Mouse (Mus musculus) myocyte (in vitro differentiated cells): ENCODE results near the gene Grin2a. TPM values are rescaled to one million over a fixed set of nuclear protein-coding genes. Genes with fewer than 3 reads are reported as not detected.

Source experiments
- H3K27me3 ChIP-seq: one replicate; pipeline ENCODE4 v1.6.1; 2011; ENCODE audit not compliant: control insufficient read depth, insufficient read depth, insufficient read length
- H3K36me3 ChIP-seq: one replicate; pipeline ENCODE4 v1.6.1; 2011; ENCODE audit not compliant: control insufficient read depth, insufficient read depth
- H3K4me2 ChIP-seq: one replicate; pipeline ENCODE4 v1.6.1; 2011; ENCODE audit warnings: low read depth, control low read depth
- H3K4me3 ChIP-seq: one replicate; pipeline ENCODE4 v1.5.1; 2011; ENCODE audit warnings: mild to moderate bottlenecking, control low read depth, moderate library complexity
- H3K79me2 ChIP-seq: one replicate; pipeline ENCODE4 v1.6.1; 2011; ENCODE audit not compliant: control insufficient read depth, insufficient read depth
- H3ac ChIP-seq: one replicate; pipeline ENCODE4 v1.6.1; 2011; ENCODE audit not compliant: control insufficient read depth, insufficient read length
- CEBPB ChIP-seq: IDR thresholded peaks from 2 replicates; pipeline ENCODE4 v1.6.1; 2011; ENCODE audit warnings: mild to moderate bottlenecking, moderate library complexity; ENCODE audit not compliant: poor library complexity, insufficient read depth, severe bottlenecking
- E2F4 ChIP-seq: IDR thresholded peaks from one replicate; pipeline ENCODE4 v1.6.1; 2011; ENCODE audit warnings: mild to moderate bottlenecking, control low read depth, moderate library complexity; ENCODE audit not compliant: insufficient read depth
- MAX ChIP-seq: IDR thresholded peaks from one replicate; pipeline ENCODE4 v1.6.1; 2011; ENCODE audit warnings: low read depth, mild to moderate bottlenecking, control low read depth
- MYOD1 ChIP-seq, 3 experiments: IDR thresholded peaks; one replicate each; pipeline ENCODE4 v1.6.1; 2011; ENCODE audit warnings: control low read depth in 2 of 3, low read depth in 2 of 3, mild to moderate bottlenecking in 2 of 3, moderate library complexity in 1 of 3; ENCODE audit not compliant: insufficient read length in 2 of 3, control insufficient read depth in 1 of 3
- MYOG ChIP-seq, 3 experiments: IDR thresholded peaks; one replicate each; pipeline ENCODE4 v1.6.1; 2011; ENCODE audit warnings: control low read depth in 2 of 3, low read depth in 2 of 3, mild to moderate bottlenecking in 2 of 3; ENCODE audit not compliant: insufficient read length in 2 of 3, control insufficient read depth in 1 of 3, insufficient read depth in 1 of 3
- POLR2A ChIP-seq: IDR thresholded peaks from one replicate; pipeline ENCODE4 v1.6.1; 2011; ENCODE audit warnings: low read depth, mild to moderate bottlenecking, control low read depth, moderate library complexity; ENCODE audit not compliant: insufficient read length
- POLR2AphosphoS2 ChIP-seq: IDR thresholded peaks from one replicate; pipeline ENCODE4 v1.6.1; 2011; ENCODE audit warnings: low read depth, control low read depth; ENCODE audit not compliant: insufficient read length
- REST ChIP-seq: IDR thresholded peaks from one replicate; pipeline ENCODE4 v1.6.1; 2011; ENCODE audit warnings: mild to moderate bottlenecking, control low read depth, moderate library complexity; ENCODE audit not compliant: insufficient read depth, insufficient read length
- SRF ChIP-seq: IDR thresholded peaks from one replicate; pipeline ENCODE4 v1.6.1; 2011; ENCODE audit warnings: low read depth; ENCODE audit not compliant: control insufficient read depth, insufficient read length
- TCF12 ChIP-seq: IDR thresholded peaks from one replicate; pipeline ENCODE4 v1.6.1; 2011; ENCODE audit warnings: mild to moderate bottlenecking, control low read depth; ENCODE audit not compliant: poor library complexity, insufficient read depth, severe bottlenecking
- TCF3 ChIP-seq: IDR thresholded peaks from one replicate; pipeline ENCODE4 v1.6.1; 2011; ENCODE audit warnings: low read depth, control low read depth; ENCODE audit not compliant: insufficient read length
- USF1 ChIP-seq: IDR thresholded peaks from one replicate; pipeline ENCODE4 v1.6.1; 2011; ENCODE audit warnings: low read depth, mild to moderate bottlenecking, control low read depth, moderate library complexity
- polyA plus RNA-seq: library from polyadenylated mRNA; unstranded; fragments of >200 nt; fragmentation: generic; extraction: Trizol; gene quantifications from one replicate; pipeline ENCODE4 v1.2.1, GENCODE M21; 2012; ENCODE audit warnings: missing spikeins

Grin2a gene
- polyA plus RNA-seq, 1 experiment, result 0.01 TPM

DNA sequence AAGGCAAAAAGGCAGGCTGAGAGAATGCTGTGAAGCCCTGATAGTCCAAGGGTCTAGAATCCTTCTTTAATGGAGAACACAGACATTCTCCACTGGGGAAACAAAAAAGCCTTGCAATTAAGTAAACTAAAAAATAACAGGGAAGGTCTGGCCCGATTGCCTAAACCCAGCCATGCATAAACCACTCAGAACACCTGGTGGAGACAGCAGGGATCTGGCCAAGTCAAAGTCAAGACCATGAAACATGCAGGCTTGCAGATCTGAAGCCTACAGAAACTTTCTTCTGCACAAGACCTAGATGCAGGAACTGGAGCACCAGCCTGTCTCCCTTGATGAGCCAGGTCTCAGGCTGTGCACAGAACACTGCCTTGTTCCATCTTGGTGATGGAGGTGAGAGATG is 36.0 kb downstream of the Grin2a start:
- Histone ChIP-seq H3K4me2 (no peak overlapping the region), H3K36me3 (no peaks in the 10 kb centered on the region), H3K27me3 (no peaks in the 10 kb centered on the region), H3K79me2 (no peaks in the 10 kb centered on the region), H3ac (no peak overlapping the region), H3K4me3 (no peak overlapping the region)
- no peak for TF ChIP-seq E2F4

DNA sequence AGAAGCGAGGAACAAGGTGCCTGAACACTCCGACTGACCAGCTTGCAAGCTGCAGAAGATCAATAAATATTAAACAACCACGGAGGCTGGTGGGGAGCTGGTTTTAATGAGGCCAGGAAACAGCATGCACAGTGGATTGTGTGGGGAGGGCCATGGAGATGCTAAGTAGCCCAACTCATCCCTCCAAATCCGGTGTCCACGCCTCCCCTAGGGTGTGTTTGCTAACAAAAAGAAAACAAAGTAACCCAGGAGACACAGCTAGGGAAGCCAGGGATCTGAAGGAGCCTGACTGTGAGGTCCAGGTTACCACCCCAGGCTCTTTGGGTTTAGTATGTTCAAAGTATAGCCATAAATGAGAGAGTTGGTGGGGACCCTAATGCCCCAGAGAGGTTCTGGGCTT is 41.1 kb downstream of the Grin2a start:
- no peak overlapping the region for H3ac ChIP-seq
- H3K4me3 ChIP-seq, result no peak overlapping the region
- TF ChIP-seq TCF3 (no peak), REST (no peak), E2F4 (no peak), MYOD1 (IDR thresholded peaks at IDR 0.05; ENCODE audit: control insufficient read depth in 1 of 3, insufficient read length in 2 of 3, low read depth in 2 of 3) (no peak), MAX (no peak), USF1 (no peak), CEBPB (no peak), TCF12 (no peak), POLR2A (no peak), SRF (no peak), MYOG (IDR thresholded peaks at IDR 0.05; ENCODE audit: control insufficient read depth in 1 of 3, insufficient read depth in 1 of 3, insufficient read length in 2 of 3, low read depth in 2 of 3) (no peak), POLR2AphosphoS2 (no peak)
- H3K4me2 ChIP-seq, result no peak overlapping the region
- H3K27me3 ChIP-seq, result no peaks in the 10 kb centered on the region
- H3K79me2 ChIP-seq, result no peaks in the 10 kb centered on the region
- no peaks in the 10 kb centered on the region for H3K36me3 ChIP-seq

DNA sequence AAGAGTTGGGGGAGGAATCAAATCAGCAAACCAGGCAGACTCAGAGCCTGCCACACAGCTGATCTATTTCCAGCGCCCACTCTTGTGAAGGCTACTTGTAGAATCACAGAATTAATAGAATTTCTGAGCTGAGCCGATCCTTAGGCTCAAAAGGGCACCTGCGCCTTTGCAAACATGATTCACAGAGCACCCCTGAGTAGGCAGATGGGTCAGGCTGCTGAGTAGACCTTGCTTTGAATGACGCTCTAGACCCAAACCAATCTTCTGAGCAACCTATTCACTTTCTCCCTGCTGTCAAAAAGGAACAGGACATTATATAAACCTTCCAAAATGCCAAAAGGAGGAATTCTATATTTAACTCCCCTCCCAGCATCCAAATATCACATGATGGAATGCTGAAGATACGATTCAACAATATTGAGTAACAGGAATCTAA is 41.9 kb downstream of the Grin2a start:
- no peak for TF ChIP-seq POLR2A
- TF ChIP-seq E2F4, result no peak
- no peak for TF ChIP-seq MYOD1 (IDR thresholded peaks at IDR 0.05; ENCODE audit: control insufficient read depth in 1 of 3, insufficient read length in 2 of 3, low read depth in 2 of 3)
- no peak for TF ChIP-seq TCF3
- TF ChIP-seq REST, result no peak
- TF ChIP-seq TCF12, result no peak
- no peak for TF ChIP-seq SRF
- TF ChIP-seq POLR2AphosphoS2, result no peak
- TF ChIP-seq USF1, result no peak

GRCm38 (mm10) chr16:9949250-9949649 is 46.1 kb downstream of the Grin2a start:
- H3K79me2 ChIP-seq, result no peaks in the 10 kb centered on the region
- H3K4me2 ChIP-seq, result no peak overlapping the region
- no peak overlapping the region for H3ac ChIP-seq
- H3K4me3 ChIP-seq, result no peak overlapping the region
- H3K27me3 ChIP-seq, result no peaks in the 10 kb centered on the region
- H3K36me3 ChIP-seq, result no peaks in the 10 kb centered on the region
- TF ChIP-seq REST (no peak), SRF (no peak), TCF12 (no peak), MYOG (IDR thresholded peaks at IDR 0.05; ENCODE audit: control insufficient read depth in 1 of 3, insufficient read depth in 1 of 3, insufficient read length in 2 of 3, low read depth in 2 of 3) (no peak), POLR2A (no peak), MAX (no peak), TCF3 (no peak), CEBPB (no peak), POLR2AphosphoS2 (no peak), MYOD1 (IDR thresholded peaks at IDR 0.05; ENCODE audit: control insufficient read depth in 1 of 3, insufficient read length in 2 of 3, low read depth in 2 of 3) (no peak), E2F4 (no peak), USF1 (no peak)

More for the DNA sequence above, 41.9 kb downstream of the Grin2a start:
- H3K79me2 ChIP-seq, result no peaks in the 10 kb centered on the region
- H3K36me3 ChIP-seq, result no peaks in the 10 kb centered on the region
- no peaks in the 10 kb centered on the region for H3K27me3 ChIP-seq
- H3ac ChIP-seq, result no peak overlapping the region
- H3K4me3 ChIP-seq, result no peak overlapping the region
- H3K4me2 ChIP-seq, result no peak overlapping the region

DNA sequence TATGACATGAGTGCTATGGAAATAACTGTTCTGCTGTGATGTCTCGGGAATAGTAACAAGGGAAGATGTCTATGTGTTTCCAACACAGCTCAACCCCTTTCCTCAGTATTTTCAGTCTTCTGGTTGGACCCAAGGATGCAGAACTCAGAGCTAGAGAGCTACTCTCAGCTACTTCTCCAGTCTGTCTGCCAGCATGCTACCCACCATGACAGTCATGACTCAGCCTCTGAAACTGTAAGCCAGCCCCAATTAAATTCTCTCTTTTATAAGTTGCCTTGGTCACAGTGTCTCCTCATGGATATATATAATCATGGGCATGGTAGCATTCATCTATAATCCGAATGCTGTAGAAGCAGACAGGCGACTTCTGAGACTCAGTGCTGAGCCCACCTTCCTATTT is 47.9 kb downstream of the Grin2a start:
- no peak overlapping the region for H3K4me2 ChIP-seq

More for the DNA sequence above, 47.9 kb downstream of the Grin2a start:
- Histone ChIP-seq H3K36me3 (no peaks in the 10 kb centered on the region), H3K79me2 (no peaks in the 10 kb centered on the region), H3ac (no peak overlapping the region), H3K27me3 (no peaks in the 10 kb centered on the region), H3K4me3 (no peak overlapping the region)
- no peak for TF ChIP-seq USF1
- TF ChIP-seq SRF, result no peak
- no peak for TF ChIP-seq REST
- TF ChIP-seq TCF12, result no peak
- no peak for TF ChIP-seq MYOG (IDR thresholded peaks at IDR 0.05; ENCODE audit: control insufficient read depth in 1 of 3, insufficient read depth in 1 of 3, insufficient read length in 2 of 3, low read depth in 2 of 3)
- no peak for TF ChIP-seq MYOD1 (IDR thresholded peaks at IDR 0.05; ENCODE audit: control insufficient read depth in 1 of 3, insufficient read length in 2 of 3, low read depth in 2 of 3)
- no peak for TF ChIP-seq POLR2AphosphoS2
